Mouse (Mus musculus) brain, embryonic 14.5 days (tissue): ENCODE measurements at regions not wholly inside any gene's neighbourhood (a gene's known extent, or its start where the extent isn't known, plus 50 kb on each side); places are given as distances from the start of the nearest gene placed in this dataset.
A peak's percentile ranks its signal among the peaks of the same experiment; 100 is the strongest.

Experiments
- DNase-seq: peaks from one replicate; pipeline ENCODE4 v3.0.0-alpha.2; 2011; ENCODE audit warnings: low read depth
- CTCF ChIP-seq: fragments of 200-500 bp; IDR thresholded peaks from 2 replicates; pipeline ENCODE4 v1.5.1; 2012; ENCODE audit warnings: inconsistent platforms, mild to moderate bottlenecking, moderate library complexity, borderline replicate concordance; ENCODE audit not compliant: insufficient read depth, insufficient read length; ENCODE audit errors: extremely low read depth
- POLR2A ChIP-seq: fragments of 200-500 bp; IDR thresholded peaks from 2 replicates; pipeline ENCODE4 v1.6.1; 2012; ENCODE audit warnings: mild to moderate bottlenecking, inconsistent platforms, borderline replicate concordance; ENCODE audit not compliant: poor library complexity, insufficient read depth, insufficient read length, severe bottlenecking; ENCODE audit errors: extremely low read depth

DNA sequence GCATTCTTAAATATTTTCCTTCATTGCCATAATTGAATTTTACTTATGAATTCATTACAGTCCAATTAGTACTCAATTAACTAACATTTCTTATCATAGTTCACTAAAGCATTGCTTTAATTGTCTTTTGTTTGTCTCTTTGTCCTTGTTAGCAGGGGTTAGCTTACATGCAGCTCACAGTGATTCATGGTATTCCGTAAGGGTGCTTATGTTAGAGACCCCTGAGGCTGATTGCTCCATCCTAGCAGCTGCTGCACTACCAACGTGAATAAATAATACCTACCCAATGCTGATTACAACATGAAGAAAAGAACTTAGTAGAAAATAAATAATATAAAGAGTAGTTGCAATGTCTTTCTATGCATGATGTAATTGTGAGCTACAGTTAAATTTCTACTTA, 791.4 kb downstream of the Epha7 start:
- peak; percentile 34 for DNase-seq
- TF ChIP-seq CTCF (no peak), POLR2A (no peak)

DNA sequence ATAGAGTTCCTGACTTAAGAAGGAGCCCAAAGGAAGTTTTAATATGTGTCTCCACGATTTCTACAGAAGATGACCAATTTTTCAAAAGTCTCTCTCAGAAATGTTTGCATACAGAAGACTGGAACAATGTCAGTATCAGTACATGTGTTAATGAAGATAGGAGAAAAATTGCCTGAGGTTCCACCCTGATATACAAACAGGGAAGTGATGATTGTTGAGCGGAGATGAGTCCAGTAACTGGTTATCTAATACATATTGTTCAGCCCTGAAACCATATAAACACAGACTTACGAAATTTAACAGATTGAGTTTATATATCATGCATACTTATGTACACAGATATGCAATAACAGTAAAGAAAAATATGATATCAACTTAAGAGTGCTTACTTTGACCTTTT, 805.0 kb downstream of the Epha7 start:
- no peak for DNase-seq
- TF ChIP-seq CTCF = no peak
- TF ChIP-seq POLR2A = no peak

- TF ChIP-seq POLR2A = no peak
- TF ChIP-seq CTCF = no peak
These were observed 832.1 kb downstream of the Epha7 start for GRCm38 (mm10) chr4:29644839-29645565.

GRCm38 (mm10) chr4:29653951-29654350, 841.0 kb downstream of the Epha7 start:
- no peak for TF ChIP-seq POLR2A
- TF ChIP-seq CTCF = no peak
- no peak for DNase-seq

More at GRCm38 (mm10) chr4:29644839-29645565, 832.1 kb downstream of the Epha7 start:
- no peak for DNase-seq

DNA sequence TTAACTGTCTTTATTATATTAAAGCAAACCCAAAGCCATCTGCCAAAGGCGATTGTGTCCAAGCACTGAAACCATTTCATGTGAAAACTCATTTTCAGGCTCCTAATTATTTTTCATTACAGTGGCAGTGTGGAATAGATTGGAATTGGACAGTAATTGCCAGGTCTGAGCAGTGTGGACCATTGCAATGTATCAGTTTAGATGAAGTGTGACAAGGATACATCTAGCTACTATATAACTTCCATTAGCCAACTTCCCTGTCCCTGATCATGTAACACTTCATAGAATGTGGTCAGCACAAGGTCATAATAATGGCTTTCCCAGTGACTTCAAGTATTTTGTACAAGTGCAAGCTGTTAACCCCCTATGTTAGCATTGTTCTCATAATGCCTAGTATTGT, 842.7 kb downstream of the Epha7 start:
- TF ChIP-seq POLR2A (no peak), CTCF (no peak)
- no peak for DNase-seq

DNA sequence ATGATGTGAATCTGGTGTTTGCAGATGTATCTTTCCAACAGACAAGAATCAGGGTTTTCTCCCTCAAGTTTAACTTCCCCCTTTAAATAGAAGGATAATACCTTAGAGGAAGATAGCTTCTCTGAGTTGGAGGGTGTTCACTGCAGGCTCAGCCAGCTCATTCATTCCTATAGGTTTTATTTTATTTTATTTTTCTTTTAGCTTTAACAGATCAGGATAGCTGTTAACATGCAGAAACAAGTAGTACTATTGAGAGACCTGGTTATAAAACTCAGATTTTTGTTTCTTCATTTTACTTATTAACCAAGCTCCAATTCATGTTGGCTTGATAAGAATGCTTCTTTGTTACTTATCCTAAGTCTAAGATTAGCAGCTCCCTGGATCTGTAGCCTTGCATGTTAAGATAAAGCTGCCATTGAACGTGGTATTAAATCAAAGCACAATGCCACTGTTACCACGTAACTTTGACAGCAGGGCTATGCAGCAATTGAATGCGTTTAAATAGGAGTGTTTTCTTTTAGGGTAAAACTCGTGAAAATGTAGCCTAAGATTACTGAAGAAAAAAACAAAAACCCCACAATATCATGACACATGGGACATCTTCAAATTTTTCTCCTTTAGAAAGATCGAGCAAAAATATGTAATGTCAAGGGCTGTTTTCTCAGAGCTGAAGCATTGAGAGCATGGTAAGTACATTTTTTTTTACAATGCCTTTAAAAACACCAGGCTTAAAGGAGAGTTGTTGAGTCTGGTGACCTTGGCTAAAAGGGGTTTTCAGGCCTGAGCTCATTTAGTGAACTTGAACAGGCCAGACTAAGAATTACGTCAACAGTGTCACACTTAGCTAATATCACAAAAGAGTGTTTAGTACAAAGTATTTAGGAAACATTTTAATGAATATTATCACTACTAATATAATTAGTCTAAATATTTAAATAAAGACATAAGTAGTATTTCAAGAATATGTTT, 848.5 kb downstream of the Epha7 start:
- peak; percentile 33 for DNase-seq

GRCm38 (mm10) chr4:29665561-29665960, 852.6 kb downstream of the Epha7 start:
- no peak for DNase-seq

More for the DNA sequence above, 848.5 kb downstream of the Epha7 start:
- no peak for TF ChIP-seq CTCF
- TF ChIP-seq POLR2A = no peak

GRCm38 (mm10) chr4:29694153-29694552, 881.2 kb downstream of the Epha7 start:
- TF ChIP-seq CTCF (no peak), POLR2A (no peak)
- no peak for DNase-seq

More at GRCm38 (mm10) chr4:29665561-29665960, 852.6 kb downstream of the Epha7 start:
- no peak for TF ChIP-seq POLR2A
- no peak for TF ChIP-seq CTCF

GRCm38 (mm10) chr4:29732513-29732912, 919.6 kb downstream of the Epha7 start:
- no peak for DNase-seq
- TF ChIP-seq POLR2A (no peak), CTCF (no peak)

DNA sequence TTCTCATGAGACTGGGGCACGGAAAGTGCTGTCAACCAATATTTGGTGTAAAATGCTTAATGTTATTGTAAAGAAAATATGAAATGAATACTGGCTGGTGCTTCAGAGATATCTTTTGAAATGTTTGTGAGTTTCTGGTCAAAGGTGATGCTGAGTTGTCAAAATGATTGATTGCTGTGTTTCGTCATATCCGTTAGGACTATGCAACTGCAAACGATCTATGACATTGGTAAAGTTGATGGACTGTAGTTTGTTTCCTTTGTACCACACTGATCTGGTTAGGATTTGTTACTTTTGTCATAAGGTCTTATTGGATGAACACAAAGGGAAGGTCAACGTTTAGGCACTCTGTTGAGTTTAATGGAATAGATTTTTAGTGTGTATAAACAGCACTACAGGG, 929.1 kb downstream of the Epha7 start:
- no peak for TF ChIP-seq POLR2A
- no peak for TF ChIP-seq CTCF
- DNase-seq = no peak

DNA sequence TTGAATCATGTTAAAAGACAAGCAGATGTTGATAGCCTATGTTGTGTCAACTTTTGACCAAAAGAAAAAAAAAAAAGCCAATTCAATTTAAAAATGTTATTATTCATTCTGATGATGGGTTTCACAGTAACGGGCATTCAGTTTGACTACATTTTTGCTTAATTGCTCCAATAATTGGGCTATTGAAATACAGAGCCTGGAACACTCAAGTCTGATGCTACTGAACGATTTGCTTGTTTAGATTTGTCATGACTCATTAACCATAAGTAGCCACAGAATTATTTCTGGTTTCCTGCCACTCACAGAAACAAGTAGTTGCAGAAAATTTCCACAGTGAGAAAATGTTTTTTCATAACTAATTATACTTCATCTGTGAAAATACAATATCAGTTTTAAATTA, 929.8 kb downstream of the Epha7 start:
- TF ChIP-seq CTCF = no peak
- no peak for TF ChIP-seq POLR2A
- peak; percentile 44 for DNase-seq
